Mouse (Mus musculus) bone marrow, adult 2 months (tissue): ENCODE measurements around the gene Gm5916.

ENCODE experiments used
- CTCF ChIP-seq: fragments of 200-500 bp; IDR thresholded peaks from 2 replicates; pipeline ENCODE4 v1.5.1; 2011; ENCODE audit warnings: low read length, control low read depth; ENCODE audit not compliant: control insufficient read depth, insufficient read depth
- POLR2A ChIP-seq: fragments of 200-500 bp; IDR thresholded peaks from 2 replicates; pipeline ENCODE4 v1.6.1; 2011; ENCODE audit warnings: low read depth, mild to moderate bottlenecking, control low read depth, low read length, borderline replicate concordance; ENCODE audit not compliant: control insufficient read depth

GRCm38 (mm10) chr9:36128679-36129078 lies at the start of gene Gm5916:
- no peak for TF ChIP-seq CTCF
- TF ChIP-seq POLR2A, result no peak
